Mouse (Mus musculus) embryonic fibroblast, embryonic 13.5 days (primary cell): ENCODE measurements around the gene Itpk1.

ENCODE experiments used
- CTCF ChIP-seq: IDR thresholded peaks from 2 replicates; pipeline ENCODE4 v1.5.1; 2011; ENCODE audit warnings: mild to moderate bottlenecking, control low read depth, low read length, moderate library complexity, borderline replicate concordance; ENCODE audit not compliant: insufficient read depth
- POLR2A ChIP-seq: IDR thresholded peaks from 2 replicates; pipeline ENCODE4 v1.6.1; 2011; ENCODE audit warnings: low read depth, mild to moderate bottlenecking, control low read depth, low read length, moderate library complexity

- TF ChIP-seq POLR2A (no peak), CTCF (no peak)
Observed at GRCm38 (mm10) chr12:102643316-102643715, 61.4 kb downstream of the Itpk1 start.
